Mouse (Mus musculus): ENCODE results near the gene Alg11.
A peak's percentile ranks its signal among the peaks of the same experiment; 100 is the strongest.

DNA sequence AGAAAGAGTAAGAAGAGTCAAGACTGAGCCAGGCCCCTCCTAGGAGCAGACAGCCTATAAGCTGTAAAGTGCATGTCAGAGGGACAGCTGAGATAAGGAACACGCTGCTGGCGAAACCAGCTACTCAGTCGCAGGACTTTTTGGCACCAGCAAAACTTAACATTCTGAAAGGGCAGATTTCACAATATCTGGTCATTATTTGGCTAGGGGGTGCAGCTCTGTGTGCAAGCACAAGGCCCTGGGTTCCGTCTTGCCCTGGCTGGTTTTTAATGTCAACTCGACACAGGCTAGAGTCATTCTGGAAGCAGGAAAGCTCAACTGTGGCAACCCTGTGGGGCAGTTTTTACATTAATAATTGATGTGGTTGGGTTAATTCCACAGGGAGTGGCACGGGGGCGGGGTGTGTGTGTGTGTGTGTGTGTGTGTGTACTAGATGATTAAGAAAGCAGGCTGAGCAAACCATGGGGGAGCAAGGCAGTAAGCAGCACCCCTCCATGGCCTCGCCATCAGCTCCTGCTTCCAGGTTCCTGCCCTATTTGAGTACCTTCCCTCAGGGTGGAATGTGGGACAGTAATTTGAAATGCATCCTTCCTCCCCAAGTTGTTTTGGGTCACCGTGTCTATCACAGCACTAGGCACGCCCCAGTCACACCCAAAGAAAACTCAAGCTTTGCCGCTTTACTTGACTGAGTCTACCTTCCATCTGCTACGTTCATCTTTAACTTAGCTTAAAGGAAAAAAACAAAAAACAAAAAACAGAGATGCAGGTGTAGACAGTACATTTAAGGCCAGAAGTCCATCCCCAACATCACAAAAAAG lies 5.6 kb upstream of the Alg11 start:
- TF ChIP-seq CTCF (IDR thresholded peaks at IDR 0.05; ENCODE audit: low read depth): no peak
- peak; percentile 10; the same call in 1 of the 2 replicates for TF ChIP-seq EP300 (IDR thresholded peaks at IDR 0.05; ENCODE audit: low read depth)

Data from liver, embryonic 14.5 days (tissue).